Mouse (Mus musculus) liver, embryonic 14.5 days (tissue): Measurements from ENCODE around the gene Ppp1r9b. TPM values are rescaled to one million over a fixed set of nuclear protein-coding genes. Genes with fewer than 3 reads are reported as not detected.

Experiments used
- ATAC-seq: fragments of 200-750 bp; cut with Nextera tagmentation; 2 replicates; pipeline ENCODE4 v1.8.0; 2017; ENCODE audit warnings: moderate number of reproducible peaks, mild to moderate bottlenecking, moderate library complexity; ENCODE audit not compliant: insufficient read depth
- DNase-seq, 3 experiments: peaks; one replicate each; pipeline ENCODE4 v3.0.0-alpha.2; 2012 to 2013; ENCODE audit warnings: low read depth in 3 of 3, low spot score in 3 of 3
- H3K27ac ChIP-seq: fragments of 300-500 bp; sonication (generic); 2 replicates; pipeline ENCODE4 v1.5.1; 2014; ENCODE audit warnings: moderate library complexity, mild to moderate bottlenecking, control low read depth, inconsistent platforms
- H3K27me3 ChIP-seq: fragments of 300-500 bp; sonication (generic); 2 replicates; pipeline ENCODE4 v1.6.1; 2014; ENCODE audit warnings: mild to moderate bottlenecking, low read length, moderate library complexity; ENCODE audit not compliant: control insufficient read depth, insufficient read depth
- H3K36me3 ChIP-seq: fragments of 300-500 bp; sonication (generic); replicated peaks from 2 replicates; pipeline ENCODE4 v1.6.1; 2014; ENCODE audit warnings: low read depth; ENCODE audit not compliant: control insufficient read depth, insufficient read depth
- H3K4me1 ChIP-seq, 2 experiments: fragments of 200-500 bp in 1 of 2; fragments of 300-500 bp in 1 of 2; sonication (generic) in 1 of 2; replicated peaks; 2 replicates each; pipeline ENCODE4 v1.6.1; 2012 to 2014; ENCODE audit warnings: antibody characterized with exemption in 1 of 2, inconsistent platforms in 1 of 2, low read length in 1 of 2; ENCODE audit not compliant: control insufficient read depth in 2 of 2, insufficient read depth in 2 of 2
- H3K4me2 ChIP-seq: fragments of 300-500 bp; sonication (generic); 2 replicates; pipeline ENCODE4 v1.6.1; 2014; ENCODE audit warnings: low read depth, mild to moderate bottlenecking, control low read depth, moderate library complexity
- H3K4me3 ChIP-seq, 2 experiments: fragments of 200-500 bp in 1 of 2; fragments of 300-500 bp in 1 of 2; sonication (generic) in 1 of 2; 2 replicates each; pipeline ENCODE4 v1.5.1; 2012 to 2014; ENCODE audit warnings: low read depth in 2 of 2, low read length in 2 of 2, mild to moderate bottlenecking in 2 of 2, control low read depth in 1 of 2, inconsistent platforms in 1 of 2, moderate library complexity in 1 of 2; ENCODE audit not compliant: insufficient read depth in 1 of 2
- H3K9ac ChIP-seq: fragments of 300-500 bp; sonication (generic); replicated peaks from 2 replicates; pipeline ENCODE4 v1.6.1; 2014; ENCODE audit warnings: mild to moderate bottlenecking, control low read depth, moderate library complexity
- H3K9me3 ChIP-seq: fragments of 300-500 bp; sonication (generic); 2 replicates; pipeline ENCODE4 v1.6.1; 2016; ENCODE audit warnings: low read length, mixed read lengths; ENCODE audit not compliant: control insufficient read depth
- CTCF ChIP-seq: IDR thresholded peaks from 2 replicates; pipeline ENCODE4 v1.5.1; 2016; ENCODE audit warnings: antibody characterized with exemption, low read depth, control low read depth
- EP300 ChIP-seq: IDR thresholded peaks from 2 replicates; pipeline ENCODE4 v1.6.1; 2016; ENCODE audit warnings: antibody characterized with exemption, low read depth
- WGBS: fragments of 180-500 bp; shearing (Covaris S2); extraction: QIAGEN DNeasy Blood & Tissue Kit; methylation state at CpG from one replicate; pipeline ENCODE4 v1.1.7; 2014; ENCODE audit not compliant: insufficient replicate concordance; 5-methylcytosine and 5-hydroxymethylcytosine counted together
- polyA plus RNA-seq, 2 experiments: library from polyadenylated mRNA; depleted of rRNA in 1 of 2; stranded (reverse) in 1 of 2; unstranded in 1 of 2; fragments of >200 nt; fragmentation: Nextera tagmentation in 1 of 2; extraction: Ambion mirVana in 1 of 2; gene quantifications; 2 replicates each; pipeline versions ENCODE4 v1.2.1 to v1.2.3; 2012 to 2014

The Ppp1r9b gene
- polyA plus RNA-seq, 2 experiments: 8.8 to 14.9 TPM

DNA sequence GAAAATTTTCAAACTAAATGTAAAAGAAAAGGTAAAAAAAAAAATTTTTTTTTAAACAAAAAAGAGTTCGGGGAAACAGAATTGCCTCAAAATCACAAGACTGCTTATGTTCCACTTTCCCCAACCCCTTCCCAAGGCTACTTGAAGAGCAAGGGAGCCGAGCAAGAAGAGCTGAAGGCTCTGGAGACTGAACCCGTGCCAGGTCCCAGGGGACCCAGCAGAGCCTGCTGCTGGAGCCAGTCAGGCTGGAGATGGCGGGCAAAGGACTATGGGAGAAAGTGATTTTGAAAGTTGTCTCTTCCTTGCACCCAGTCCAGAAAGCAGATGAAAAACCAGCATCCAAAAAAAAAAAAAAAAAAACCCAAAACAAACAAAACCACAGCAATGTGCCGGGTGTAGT is 5.0 kb upstream of the Ppp1r9b start:
- Histone ChIP-seq H3K36me3 (no peaks in the 10 kb centered on the region), H3K27me3 (no peaks in the 10 kb centered on the region), H3K9ac (no peak overlapping the region), H3K4me3 (no peak overlapping the region), H3K4me1 (peaks cover 37 to 54% of the 10 kb centered on the region in 2 experiments), H3K9me3 (no peaks in the 10 kb centered on the region), H3K4me2 (no peak overlapping the region), H3K27ac (no peak overlapping the region)
- no peak for ATAC-seq
- no peak for DNase-seq
- TF ChIP-seq EP300 (no peak), CTCF (no peak)
- 75% methylated on average over 5 of the region's 5 CpGs for WGBS

DNA sequence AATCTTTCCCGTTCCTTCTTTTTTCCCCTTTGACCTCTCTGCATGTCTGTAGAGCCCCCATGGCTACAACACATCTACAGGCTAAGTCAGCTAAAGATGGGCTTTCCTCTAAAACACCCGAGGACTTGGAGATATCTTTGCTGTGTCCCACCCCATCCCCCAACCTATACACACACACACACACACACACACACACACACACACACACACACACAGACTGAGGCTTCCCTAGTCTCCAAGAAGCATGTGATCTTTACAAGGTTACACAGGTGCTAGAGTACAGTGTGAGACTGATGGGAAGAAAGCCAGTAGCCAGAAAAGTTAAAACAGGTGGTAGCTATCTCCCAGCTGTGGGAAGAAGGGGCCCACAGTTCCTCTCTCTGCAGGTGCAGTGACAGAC is 4.4 kb upstream of the Ppp1r9b start:
- ATAC-seq (no peak), DNase-seq (no peak)
- no peaks in the 10 kb centered on the region for H3K36me3 ChIP-seq
- H3K4me3 ChIP-seq: no peak overlapping the region
- H3K4me2 ChIP-seq: no peak overlapping the region
- peaks cover 37 to 54% of the 10 kb centered on the region in 2 experiments for H3K4me1 ChIP-seq
- TF ChIP-seq EP300 (no peak), CTCF (no peak)
- no peak overlapping the region for H3K9ac ChIP-seq
- no peak overlapping the region for H3K27ac ChIP-seq
- H3K9me3 ChIP-seq: no peaks in the 10 kb centered on the region
- WGBS: 54% methylated on average over 2 of the region's 2 CpGs
- H3K27me3 ChIP-seq: no peaks in the 10 kb centered on the region

DNA sequence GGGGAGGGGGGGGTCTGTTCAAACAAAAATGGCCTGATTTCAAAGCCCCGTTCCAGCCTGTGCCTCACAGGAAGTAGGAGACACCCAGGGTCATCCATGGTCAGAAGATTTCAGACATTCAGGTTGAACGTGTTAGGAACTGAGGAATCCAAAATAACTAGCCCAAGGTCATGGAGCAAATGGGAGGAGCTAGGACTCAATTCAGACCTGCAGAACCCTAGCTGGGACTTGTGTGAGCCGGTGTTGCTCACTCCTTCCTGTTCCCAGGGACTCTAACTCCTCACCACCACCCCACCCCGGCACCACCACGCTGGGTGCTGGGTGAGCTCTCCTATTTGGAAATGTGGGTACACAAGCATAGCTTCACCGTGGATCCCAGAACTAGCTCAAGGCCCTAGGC is 3.5 kb upstream of the Ppp1r9b start:
- H3K27ac ChIP-seq: no peak overlapping the region
- ATAC-seq (no peak), DNase-seq (no peak)
- 64% methylated on average over 6 of the region's 6 CpGs for WGBS
- no peak overlapping the region for H3K4me3 ChIP-seq
- TF ChIP-seq CTCF (no peak), EP300 (no peak)
- no peak overlapping the region for H3K9ac ChIP-seq
- H3K4me1 ChIP-seq: peaks cover 37 to 54% of the 10 kb centered on the region in 2 experiments
- no peaks in the 10 kb centered on the region for H3K27me3 ChIP-seq
- no peaks in the 10 kb centered on the region for H3K36me3 ChIP-seq
- H3K4me2 ChIP-seq: no peak overlapping the region
- H3K9me3 ChIP-seq: no peaks in the 10 kb centered on the region

DNA sequence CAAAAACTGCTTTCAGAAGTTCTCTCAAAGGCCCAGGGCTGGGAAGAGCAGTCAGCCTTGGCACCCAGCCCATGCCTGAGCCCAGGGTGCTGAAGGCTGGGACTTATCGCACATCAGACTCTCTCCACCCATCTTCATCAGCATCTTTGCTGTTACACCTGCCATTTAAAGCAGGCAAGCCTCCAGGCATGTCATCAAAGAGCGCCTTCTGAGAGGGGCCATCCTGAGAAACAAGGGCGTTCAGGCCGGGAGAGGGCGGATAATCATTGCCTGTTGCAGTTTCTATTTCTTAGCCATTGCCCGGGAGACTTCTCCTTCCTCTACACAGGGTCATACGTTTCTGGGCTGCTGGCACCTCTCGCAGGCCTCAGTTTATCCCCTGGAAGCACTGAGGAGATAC is 3.0 kb upstream of the Ppp1r9b start:
- Histone ChIP-seq H3K27me3 (no peaks in the 10 kb centered on the region), H3K36me3 (no peaks in the 10 kb centered on the region), H3K4me3 (no peak overlapping the region), H3K4me1 (peaks cover 37 to 54% of the 10 kb centered on the region in 2 experiments), H3K4me2 (peak overlapping the region; percentile 34), H3K27ac (no peak overlapping the region; the same call in 1 of the 2 replicates), H3K9ac (no peak overlapping the region), H3K9me3 (no peaks in the 10 kb centered on the region)
- DNase-seq (no peak), ATAC-seq (no peak)
- TF ChIP-seq EP300 (no peak), CTCF (no peak)
- WGBS: 70% methylated on average over 8 of the region's 8 CpGs

DNA sequence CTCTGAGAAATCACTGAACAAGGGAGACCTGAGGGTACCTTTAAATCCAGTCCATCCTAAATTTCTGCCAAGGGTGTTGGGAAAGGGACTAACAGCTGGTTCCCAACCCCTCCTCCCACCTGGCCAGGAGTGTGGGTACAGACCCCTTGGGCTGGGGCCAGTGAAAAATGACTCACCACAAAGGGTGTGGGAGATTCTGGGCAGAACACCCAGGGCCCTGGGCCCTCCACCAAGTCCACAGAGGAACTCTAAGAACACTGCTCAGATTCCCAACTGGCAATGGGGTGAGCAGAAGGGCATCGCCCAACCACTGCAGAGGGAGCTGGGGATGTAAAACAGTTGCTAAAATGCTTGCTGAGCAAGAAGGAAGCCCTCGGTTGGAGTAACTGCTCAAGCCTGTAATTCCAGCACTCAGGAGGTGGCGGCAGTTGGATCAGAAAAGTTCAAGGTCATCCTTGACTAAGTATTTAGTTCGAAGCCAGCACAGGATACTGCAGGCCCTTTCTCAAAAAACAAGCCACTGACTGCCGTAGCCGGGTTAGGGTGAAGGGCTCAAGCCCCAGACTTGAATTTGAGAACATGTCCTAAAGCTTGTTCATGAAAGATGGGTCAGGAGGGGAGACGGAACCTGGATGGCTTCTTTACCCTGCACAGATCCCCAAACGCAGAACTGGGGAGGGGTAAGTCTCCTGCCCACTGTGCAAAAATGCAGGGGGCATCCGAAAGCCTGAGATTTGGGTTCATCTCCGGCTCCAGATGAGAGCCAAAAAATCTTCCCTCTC is 1.9 kb upstream of the Ppp1r9b start:
- Histone ChIP-seq H3K27me3 (no peaks in the 10 kb centered on the region), H3K4me2 (peak overlapping the region; percentile 82), H3K9ac (peak overlapping the region; percentile 49), H3K4me1 (peaks cover 42 to 62% of the 10 kb centered on the region in 2 experiments), H3K36me3 (no peaks in the 10 kb centered on the region), H3K9me3 (no peaks in the 10 kb centered on the region), H3K27ac (peak overlapping the region; percentile 2; the same call in 1 of the 2 replicates), H3K4me3 (peak overlapping the region; percentile 77 to 96)
- TF ChIP-seq CTCF (no peak), EP300 (no peak)
- ATAC-seq (no peak), DNase-seq (no peak)
- 31% methylated on average over 10 of the region's 10 CpGs for WGBS
